Mouse (Mus musculus) testis, postnatal 14 days (tissue): Measurements from ENCODE around the gene Prkg1.

ENCODE experiments used
- DNase-seq: peaks from one replicate; pipeline ENCODE4 v3.0.0; 2021; ENCODE audit warnings: low spot score

Gene Prkg1

GRCm38 (mm10) chr19:31147457-31147856, 617.4 kb downstream of the Prkg1 start:
- no peak for DNase-seq

DNA sequence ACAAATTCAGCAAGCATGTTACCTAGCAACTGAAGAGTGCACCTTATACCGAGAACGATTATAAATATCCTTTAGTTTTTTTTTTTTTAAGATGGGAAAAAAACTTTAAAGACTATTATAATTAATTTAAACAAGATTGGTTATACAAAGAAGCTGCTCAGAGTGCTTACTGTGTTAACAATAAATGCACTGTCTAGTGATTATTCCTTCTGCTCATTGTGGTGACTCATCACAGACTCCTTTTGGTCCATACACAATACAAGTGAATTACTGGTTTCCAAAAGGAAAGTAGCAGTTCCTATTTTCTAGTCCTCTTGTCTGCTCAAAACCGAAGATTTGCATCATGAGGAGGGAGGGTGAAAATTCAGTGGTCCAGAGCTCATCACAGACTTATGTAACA, 618.7 kb downstream of the Prkg1 start:
- DNase-seq, result no peak

GRCm38 (mm10) chr19:31141905-31142304, 622.9 kb downstream of the Prkg1 start:
- no peak for DNase-seq

DNA sequence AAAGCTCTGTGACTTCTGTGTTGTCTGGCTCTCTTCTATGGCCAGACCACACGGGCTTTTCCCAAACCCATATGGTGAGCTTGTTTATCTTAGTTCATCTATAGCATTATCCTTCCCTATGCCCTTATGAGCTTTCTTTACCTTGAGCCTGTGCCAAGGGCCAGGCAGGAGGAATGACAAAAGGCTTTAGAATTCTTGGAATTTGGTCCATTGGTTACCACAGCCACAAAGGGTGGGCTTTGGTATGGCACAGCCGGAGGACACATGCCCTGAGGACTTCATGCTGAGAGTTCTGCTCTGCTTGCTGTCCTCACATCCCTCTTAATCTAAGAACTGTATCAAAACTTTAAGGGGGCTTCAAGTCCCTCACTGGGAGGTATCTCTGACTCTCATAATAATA, 628.5 kb downstream of the Prkg1 start:
- no peak for DNase-seq

DNA sequence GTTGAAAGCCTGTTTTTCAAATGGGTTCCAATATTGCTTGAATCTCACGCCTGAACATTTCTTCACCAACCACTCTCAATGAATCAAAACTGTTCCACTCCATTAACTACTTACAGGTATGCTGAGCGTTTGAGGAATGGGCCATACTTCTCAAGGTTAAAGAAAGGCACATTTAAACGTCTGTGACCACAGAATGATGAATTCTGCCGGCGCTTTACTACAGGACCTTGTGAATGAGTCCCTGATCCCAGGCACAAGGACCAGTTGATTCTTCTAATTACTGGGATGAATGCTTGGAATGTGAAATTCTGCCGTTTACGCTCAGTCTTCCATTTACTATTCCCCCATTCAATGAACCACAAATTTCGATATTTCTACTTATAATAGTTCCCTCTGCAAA, 632.2 kb downstream of the Prkg1 start:
- DNase-seq, result no peak

- DNase-seq, result no peak
These were observed 640.2 kb downstream of the Prkg1 start for GRCm38 (mm10) chr19:31124628-31125027.

DNA sequence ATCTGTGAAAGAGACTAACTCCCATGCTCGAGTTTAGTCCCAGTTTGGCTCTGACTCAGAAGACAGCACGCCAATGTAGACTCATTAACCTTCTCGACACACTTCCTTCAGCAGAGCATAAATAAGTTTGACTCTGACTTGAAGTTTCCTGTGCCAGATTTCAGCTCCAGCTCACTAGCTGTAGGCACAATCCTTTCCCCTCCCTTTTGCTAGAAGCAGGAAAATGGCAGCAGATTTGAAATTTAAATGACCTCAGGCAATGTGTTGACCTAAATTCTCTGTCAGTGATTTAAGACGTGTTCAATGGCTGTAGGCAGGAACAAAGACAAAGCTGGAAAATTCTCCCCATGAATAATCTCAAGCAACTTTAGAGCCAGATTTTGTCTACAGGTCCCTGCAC, 650.1 kb downstream of the Prkg1 start:
- DNase-seq, result no peak

- DNase-seq, result no peak
These were observed 657.8 kb downstream of the Prkg1 start for GRCm38 (mm10) chr19:31106835-31107554.

DNA sequence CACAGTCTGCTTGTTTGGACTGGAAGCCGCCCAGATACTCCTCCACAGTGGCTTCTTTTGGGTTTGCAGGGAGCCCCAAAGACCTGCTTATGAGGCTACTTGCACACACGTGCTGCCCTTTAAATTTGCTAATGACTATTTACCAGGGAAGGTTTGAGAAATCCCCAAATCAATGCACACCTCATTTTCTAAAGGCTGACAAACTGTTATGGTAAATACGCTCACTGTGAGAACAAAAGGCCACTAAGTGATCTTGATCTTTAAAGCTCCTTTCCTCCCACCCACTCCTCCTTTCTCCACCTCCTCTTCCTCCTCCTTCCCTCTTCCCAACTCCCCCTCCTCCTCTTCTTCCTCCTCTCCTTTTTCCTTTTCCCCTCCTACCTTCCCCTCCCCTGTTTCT, 658.8 kb downstream of the Prkg1 start:
- DNase-seq, result no peak

DNA sequence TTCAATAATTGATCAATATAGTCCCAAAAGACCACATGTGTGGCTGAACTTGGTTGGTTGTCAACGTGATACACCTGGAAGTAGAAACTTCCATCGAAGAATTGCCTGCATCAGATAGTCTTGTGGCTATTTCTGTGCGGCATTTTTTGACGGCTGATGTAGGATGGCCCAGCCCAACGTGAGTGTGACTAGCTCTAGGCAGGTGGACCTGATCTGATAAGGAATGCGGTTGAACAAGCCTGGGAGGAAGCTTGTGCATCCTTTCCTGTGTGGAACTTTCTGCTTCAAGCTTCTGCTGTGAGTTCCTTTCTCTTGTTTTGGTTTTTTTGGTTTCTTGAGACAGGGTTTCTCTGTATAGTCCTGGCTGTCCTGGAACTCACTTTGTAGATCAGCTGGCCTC, 660.1 kb downstream of the Prkg1 start:
- no peak for DNase-seq

DNA sequence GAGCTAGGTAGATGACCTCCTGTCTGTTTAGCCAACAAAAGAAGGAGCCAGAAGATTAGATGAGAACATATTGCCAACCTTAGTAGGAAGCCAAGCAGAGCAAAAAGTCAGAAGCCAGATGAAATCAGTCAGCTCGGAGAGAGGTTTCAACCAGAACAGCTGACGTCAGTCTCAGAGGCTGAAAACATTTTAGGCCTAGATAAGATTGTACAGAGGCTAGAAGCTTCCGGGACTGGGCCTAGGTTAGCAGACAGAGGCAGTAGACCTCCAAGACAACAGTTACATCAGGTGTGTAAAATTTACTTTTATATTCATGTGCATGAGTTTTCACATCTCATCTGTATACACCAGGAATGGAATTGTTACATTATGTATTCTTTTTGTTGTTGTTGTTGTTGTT, 665.5 kb downstream of the Prkg1 start:
- DNase-seq, result no peak

DNA sequence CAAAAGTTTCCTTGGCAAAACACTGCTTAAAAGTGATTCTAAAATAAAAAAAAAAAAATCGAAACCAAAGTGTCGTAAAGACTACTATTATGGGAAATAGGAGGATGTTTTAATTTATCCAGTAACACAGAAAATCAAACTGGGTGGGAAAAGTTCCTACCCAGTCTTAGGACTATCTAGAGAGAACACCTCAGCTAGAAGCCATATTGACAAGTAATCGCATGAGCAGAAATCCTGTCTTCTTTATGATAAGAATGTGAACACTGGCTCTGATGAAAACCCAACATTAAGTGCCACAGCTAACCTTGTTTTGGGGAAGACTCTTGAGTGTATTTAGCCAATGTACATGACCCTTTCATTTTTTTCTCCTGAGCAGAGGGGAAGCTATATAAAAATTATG, 667.0 kb downstream of the Prkg1 start:
- DNase-seq, result no peak

DNA sequence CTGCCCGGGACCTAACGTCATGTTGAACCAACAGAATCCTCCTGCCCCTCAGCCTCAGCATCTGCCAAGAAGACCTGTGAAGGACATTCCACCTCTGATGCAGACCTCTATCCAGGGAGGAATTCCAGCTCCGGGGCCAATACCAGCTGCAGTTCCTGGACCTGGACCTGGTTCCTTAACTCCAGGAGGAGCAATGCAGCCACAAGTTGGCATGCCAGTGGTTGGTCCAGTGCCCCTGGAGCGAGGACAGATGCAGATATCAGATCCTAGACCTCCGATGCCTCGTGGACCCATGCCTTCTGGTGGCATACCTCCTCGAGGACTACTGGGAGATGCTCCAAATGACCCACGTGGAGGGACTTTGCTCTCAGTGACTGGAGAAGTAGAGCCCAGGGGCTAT, 681.1 kb downstream of the Prkg1 start:
- DNase-seq, result peak; percentile 6

- DNase-seq, result peak; percentile 99
These were observed 682.0 kb downstream of the Prkg1 start, which contains the start of gene Cstf2t for GRCm38 (mm10) chr19:31082662-31083429. Gene Cstf2t (plus strand): TSS chr19:31082837.

DNA sequence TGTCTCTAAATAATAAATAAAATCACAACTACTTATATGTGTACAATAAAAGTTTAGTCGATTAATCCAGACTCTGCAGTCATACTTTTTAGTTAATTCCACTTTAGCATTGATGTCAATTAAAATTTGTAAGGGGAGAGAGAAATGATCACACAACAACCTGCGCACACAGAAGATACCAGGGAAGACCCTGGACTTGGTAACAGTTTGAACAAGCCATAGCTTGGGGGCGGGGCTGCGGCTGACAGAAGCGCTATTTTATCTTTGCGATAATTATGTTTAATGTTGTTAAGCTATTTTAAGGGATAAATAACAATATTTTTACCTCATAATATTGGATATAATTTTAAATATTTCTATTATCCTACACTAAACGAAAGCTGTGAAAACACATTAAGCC, 682.6 kb downstream of the Prkg1 start:
- no peak for DNase-seq

DNA sequence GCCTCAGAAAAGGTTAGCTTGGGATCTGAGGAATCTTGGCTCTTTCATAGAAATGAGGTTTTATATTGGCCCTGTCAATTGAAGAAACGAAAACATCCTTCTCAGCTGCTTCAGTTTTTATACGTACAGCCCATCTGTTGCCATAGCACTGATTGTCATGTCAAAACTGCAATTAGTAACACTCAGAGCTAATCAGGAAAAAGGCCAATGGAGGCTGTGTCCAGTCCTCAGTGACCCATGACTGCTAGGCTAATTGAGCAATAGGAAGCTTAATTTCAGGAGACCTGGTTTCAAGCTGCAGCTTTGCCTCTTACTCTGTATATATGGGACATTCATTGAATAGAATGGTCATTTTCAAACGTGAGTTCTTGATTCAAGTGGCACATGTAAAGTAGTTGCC, 686.6 kb downstream of the Prkg1 start:
- no peak for DNase-seq

DNA sequence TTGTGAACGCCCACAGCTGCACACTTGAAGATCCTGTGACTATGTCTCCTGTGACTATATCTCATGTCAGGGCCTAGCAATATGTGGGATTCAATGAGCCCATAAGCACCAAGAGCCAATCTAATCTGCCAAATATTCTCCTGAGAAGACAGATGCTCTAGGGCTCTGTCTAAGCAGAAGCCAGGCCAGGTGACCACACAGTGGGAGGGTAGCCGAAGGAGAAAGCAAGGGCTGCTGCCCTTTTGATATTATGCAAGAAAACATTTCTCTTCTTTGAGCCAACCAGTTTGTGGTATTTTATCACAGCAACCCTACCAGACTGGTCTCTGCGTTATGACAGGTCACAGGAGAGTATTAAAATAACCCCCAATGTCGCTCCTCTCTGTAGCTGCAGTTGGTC, 688.7 kb downstream of the Prkg1 start:
- no peak for DNase-seq

- no peak for DNase-seq
These were observed 690.1 kb downstream of the Prkg1 start for GRCm38 (mm10) chr19:31074717-31075063.

- DNase-seq, result no peak
These were observed 690.7 kb downstream of the Prkg1 start for GRCm38 (mm10) chr19:31073959-31074716.

- no peak for DNase-seq
These were observed 699.5 kb downstream of the Prkg1 start for GRCm38 (mm10) chr19:31065206-31065781.

DNA sequence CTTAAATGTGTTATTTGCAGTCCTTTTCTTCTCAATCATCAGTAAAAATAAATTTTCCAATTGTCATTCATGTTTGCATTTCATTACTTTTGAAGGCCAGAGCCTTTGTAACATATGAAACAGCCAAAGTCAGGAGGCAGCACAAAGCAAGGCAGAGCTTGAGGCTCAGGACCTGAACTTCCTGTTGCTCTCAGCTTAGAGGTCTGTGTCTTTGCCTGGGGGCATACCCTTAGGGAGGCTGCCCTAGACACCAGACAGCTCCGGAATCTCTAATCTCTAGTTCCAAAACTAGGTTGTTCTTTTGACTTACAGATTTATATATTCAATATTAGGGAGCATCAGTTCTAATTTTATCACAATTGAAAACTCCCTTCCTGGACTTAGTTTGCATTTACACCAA, 700.1 kb downstream of the Prkg1 start:
- DNase-seq, result no peak

DNA sequence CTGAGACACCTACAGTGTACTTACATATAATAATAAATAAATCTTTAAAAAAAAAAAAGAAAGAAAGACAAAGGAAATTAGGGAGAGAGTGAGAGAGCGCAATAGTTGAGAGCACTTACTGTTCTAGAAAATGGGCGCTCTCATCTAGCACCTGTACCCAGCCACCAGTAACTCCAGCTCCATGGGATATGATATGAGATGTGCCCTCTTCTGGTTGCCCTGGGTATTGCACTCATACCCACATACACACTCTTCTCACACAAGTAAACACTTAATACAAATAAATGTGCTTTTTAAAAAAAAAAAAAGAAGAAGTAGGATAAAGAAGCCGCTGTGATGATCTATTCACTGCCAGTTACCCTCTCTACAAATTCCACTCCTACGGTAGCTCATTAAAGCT, 718.2 kb downstream of the Prkg1 start:
- no peak for DNase-seq
